Mouse (Mus musculus): ENCODE data around the gene Syce1l. TPM values are rescaled to one million over a fixed set of nuclear protein-coding genes. Genes with fewer than 3 reads are reported as not detected.

Syce1l gene
- polyA plus RNA-seq (2012; rRNA removed), result 0.21 and 0.25 TPM in 2 replicates

- DNase-seq (ENCODE audit: low spot score), result no peak
Observed at GRCm38 (mm10) chr8:113642926-113643325, at the start of gene Syce1l. Gene Syce1l (plus strand): TSS chr8:113643213.

GRCm38 (mm10) chr8:113598401-113598800 lies 44.6 kb upstream of the Syce1l start:
- no peak for DNase-seq (ENCODE audit: low spot score)

GRCm38 (mm10) chr8:113632634-113633033 lies 10.4 kb upstream of the Syce1l start:
- DNase-seq (ENCODE audit: low spot score), result no peak

GRCm38 (mm10) chr8:113634161-113634560 lies 8.9 kb upstream of the Syce1l start:
- no peak for DNase-seq (ENCODE audit: low spot score)

GRCm38 (mm10) chr8:113634670-113635591 lies 8.1 kb upstream of the Syce1l start, which contains the start of gene Mon1b:
Gene Mon1b (plus strand): TSS chr8:113635587.
- peak; percentile 78 for DNase-seq (ENCODE audit: low spot score)

GRCm38 (mm10) chr8:113635592-113636279 lies 7.3 kb upstream of the Syce1l start:
- peak; percentile 98 for DNase-seq (ENCODE audit: low spot score)

- DNase-seq (ENCODE audit: low spot score), result no peak
Observed at GRCm38 (mm10) chr8:113636280-113636628, 6.8 kb upstream of the Syce1l start.

- DNase-seq (ENCODE audit: low spot score), result no peak
Observed at GRCm38 (mm10) chr8:113640357-113640756, 2.7 kb upstream of the Syce1l start.

- no peak for DNase-seq (ENCODE audit: low spot score)
Observed at GRCm38 (mm10) chr8:113643479-113644210, 632 bp downstream of the Syce1l start.

- no peak for DNase-seq (ENCODE audit: low spot score)
Observed at GRCm38 (mm10) chr8:113645220-113645619, 2.2 kb downstream of the Syce1l start.

GRCm38 (mm10) chr8:113652450-113652849 lies 9.4 kb downstream of the Syce1l start:
- no peak for DNase-seq (ENCODE audit: low spot score)

GRCm38 (mm10) chr8:113653151-113653550 lies 10.1 kb downstream of the Syce1l start:
- no peak for DNase-seq (ENCODE audit: low spot score)

GRCm38 (mm10) chr8:113656154-113656553 lies 13.1 kb downstream of the Syce1l start:
- DNase-seq (ENCODE audit: low spot score), result no peak

- no peak for DNase-seq (ENCODE audit: low spot score)
Observed at GRCm38 (mm10) chr8:113656681-113657298, 13.8 kb downstream of the Syce1l start.

GRCm38 (mm10) chr8:113660128-113660527 lies 17.1 kb downstream of the Syce1l start:
- DNase-seq (ENCODE audit: low spot score), result no peak

GRCm38 (mm10) chr8:113664544-113664943 lies 21.5 kb downstream of the Syce1l start:
- DNase-seq (ENCODE audit: low spot score), result no peak

- DNase-seq (ENCODE audit: low spot score), result no peak
Observed at GRCm38 (mm10) chr8:113665036-113665435, 22.0 kb downstream of the Syce1l start.

- no peak for DNase-seq (ENCODE audit: low spot score)
Observed at GRCm38 (mm10) chr8:113665951-113666350, 22.9 kb downstream of the Syce1l start.

- no peak for DNase-seq (ENCODE audit: low spot score)
Observed at GRCm38 (mm10) chr8:113666714-113667432, 23.9 kb downstream of the Syce1l start.

GRCm38 (mm10) chr8:113669924-113670323 lies 26.9 kb downstream of the Syce1l start:
- DNase-seq (ENCODE audit: low spot score), result no peak

Measured in urinary bladder, adult 2 months (tissue).